Comparison of ENCODE assay signal across 8 mouse cellular contexts in the genomic region with DNA sequence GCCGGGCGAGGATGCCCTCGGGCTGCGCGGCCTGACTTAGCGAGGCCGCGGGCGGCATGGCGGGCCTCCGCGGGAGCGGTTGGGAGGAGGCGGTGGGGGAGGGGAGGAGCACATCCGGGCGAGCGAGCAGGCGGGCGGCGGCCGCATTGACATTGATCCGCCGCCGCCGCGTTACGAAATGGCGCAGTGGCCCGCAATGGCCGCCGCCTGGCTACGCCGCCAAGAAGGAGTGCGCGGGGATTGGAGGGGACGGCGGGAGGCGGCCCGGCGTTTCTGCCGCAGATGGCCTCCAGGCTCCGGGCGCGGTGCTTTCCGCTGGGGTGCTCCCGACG. TPM values are rescaled to one million over a fixed set of nuclear protein-coding genes. Genes with fewer than 3 reads are reported as not detected.
DNase-seq lines count a peak whose midpoint lies in the region; ATAC-seq and TF ChIP-seq lines count a peak whose summit lies in the region.

No protein-coding gene starts in this region.

- H3K4me1 ChIP-seq in cortical plate, adult 2 months (ENCODE audit: control insufficient read depth, insufficient read depth, low read length): peaks cover 1% of the 10 kb centered on the region; the same call in 1 of the 2 replicates
- H3K4me1 ChIP-seq in megakaryocyte, embryonic 14.5 days: peaks cover 35% of the 10 kb centered on the region

- no peaks in the 10 kb centered on the region for H3K9me3 ChIP-seq in megakaryocyte, embryonic 14.5 days

- no peak for TF ChIP-seq POLR2A in cortical plate, adult 2 months (IDR thresholded peaks at IDR 0.05; ENCODE audit: extremely low read depth, insufficient read depth, low read length)

- H3K36me3 ChIP-seq in megakaryocyte, embryonic 14.5 days (replicated peaks; ENCODE audit: low read length): peaks cover 44% of the 10 kb centered on the region

- H3K4me3 ChIP-seq in cortical plate, adult 2 months (ENCODE audit: insufficient read depth, low read length): peak overlapping the region; percentile 71
- H3K4me3 ChIP-seq in megakaryocyte, embryonic 14.5 days (replicated peaks): peak overlapping the region; percentile 95

- H3K27me3 ChIP-seq in megakaryocyte, embryonic 14.5 days (replicated peaks): no peaks in the 10 kb centered on the region

- peak overlapping the region; percentile 71 for H3K27ac ChIP-seq in cortical plate, adult 2 months (ENCODE audit: insufficient read depth, low read length)

- peak; percentile 52 for ATAC-seq in activated CD4-positive, CD25-positive, alpha-beta regulatory T cell, adult 4 months

- TF ChIP-seq CTCF in cortical plate, adult 2 months (IDR thresholded peaks at IDR 0.05; ENCODE audit: extremely low read depth, insufficient read depth, low read length): no peak

- peak; percentile 86 to 90 for DNase-seq in gastrocnemius, adult 8-10 months (ENCODE audit: low spot score in 2 of 2)
- DNase-seq in induced T-regulatory cell, adult 2 months (ENCODE audit: low read depth): peak; percentile 93
- peak; percentile 71 to 88 for DNase-seq in left cerebral cortex, adult 9 months (ENCODE audit: low spot score in 2 of 2)
- DNase-seq in right cerebral cortex, adult 2 months (ENCODE audit: low spot score in 2 of 2): peak; percentile 92
- DNase-seq in urinary bladder, postnatal 10 days (ENCODE audit: low spot score): peak; percentile 92

RNA-seq across cellular contexts. Expression of a gene that starts 0.5 kb away (rescaled TPM):
- polyA plus RNA-seq in activated CD4-positive, CD25-positive, alpha-beta regulatory T cell, adult 4 months (2017; shearing (Covaris generic)): 100 to 1,000 TPM; 133 to 270 TPM
- polyA plus RNA-seq in cortical plate, adult 2 months (2012; rRNA removed): 199 and 223 TPM in 2 replicates
- total RNA-seq in gastrocnemius, adult 8-10 months (2022): 100 to 1,000 TPM in 2 of 4 experiments, 10 to 100 TPM in 2; 89.8 to 139 (median 106) TPM
- 28.2 and 136 TPM in 2 replicates for polyA plus RNA-seq in megakaryocyte, embryonic 14.5 days (2012; ENCODE audit: insufficient read depth, low replicate concordance)

RNA-seq across cellular contexts. Expression of a gene that starts 44.8 kb away (rescaled TPM):
- polyA plus RNA-seq in activated CD4-positive, CD25-positive, alpha-beta regulatory T cell, adult 4 months (2017; shearing (Covaris generic)): 10 to 100 TPM; 44.1 to 45.6 TPM
- polyA plus RNA-seq in cortical plate, adult 2 months (2012; rRNA removed): 18.9 and 20.1 TPM in 2 replicates
- 10 to 100 TPM; 31.3 to 37.6 (median 34.7) TPM for total RNA-seq in gastrocnemius, adult 8-10 months (2022)
- polyA plus RNA-seq in megakaryocyte, embryonic 14.5 days (2012; ENCODE audit: insufficient read depth, low replicate concordance): 11.9 and 34.2 TPM in 2 replicates

Comparison
In these comparisons a context has a peak if more than half of its experiments do, and no peak if none do; other contexts are left out.
1. Peak in every context shown above with its lines: DNase-seq, ATAC-seq, H3K4me3 ChIP-seq and H3K27ac ChIP-seq.